Mouse (Mus musculus) gastrocnemius, postnatal 10 days (tissue): ENCODE data around the gene Gapt. TPM values are rescaled to one million over a fixed set of nuclear protein-coding genes. Genes with fewer than 3 reads are reported as not detected.

Source experiments
- DNase-seq: peaks from one replicate; pipeline ENCODE4 v3.0.0; 2021; ENCODE audit warnings: mixed read lengths
- total RNA-seq, 2 experiments: library from RNA; stranded (reverse); gene quantifications; 2 replicates each; pipeline ENCODE4 v1.2.3; 2021

Gapt gene
- total RNA-seq, 2 experiments from 2014 or later = 0.25 TPM; not detected in 1

- no peak for DNase-seq
Observed at GRCm38 (mm10) chr13:110346707-110347106, 10.3 kb downstream of the Gapt start.

DNA sequence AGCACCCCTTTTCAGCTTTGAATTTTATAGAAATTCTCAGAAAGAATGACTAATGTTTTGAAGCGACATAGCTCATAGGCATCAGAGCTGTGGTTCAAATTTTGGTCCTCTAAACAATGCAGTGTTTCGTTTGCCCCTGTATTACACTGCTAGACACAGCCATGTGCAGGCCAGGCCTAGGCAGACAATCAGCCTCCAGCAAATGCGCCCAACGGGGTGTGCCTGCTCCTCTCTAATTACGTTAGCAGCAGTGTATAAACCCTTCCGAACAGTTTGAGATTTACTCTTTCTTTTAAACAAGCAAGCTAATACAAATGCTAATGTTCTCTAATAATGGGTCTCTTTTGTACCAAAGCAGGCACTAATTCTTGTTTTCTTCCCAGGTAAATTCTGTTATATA lies 14.4 kb downstream of the Gapt start:
- DNase-seq = no peak

- no peak for DNase-seq
Observed at GRCm38 (mm10) chr13:110332958-110333597, 23.9 kb downstream of the Gapt start.

DNA sequence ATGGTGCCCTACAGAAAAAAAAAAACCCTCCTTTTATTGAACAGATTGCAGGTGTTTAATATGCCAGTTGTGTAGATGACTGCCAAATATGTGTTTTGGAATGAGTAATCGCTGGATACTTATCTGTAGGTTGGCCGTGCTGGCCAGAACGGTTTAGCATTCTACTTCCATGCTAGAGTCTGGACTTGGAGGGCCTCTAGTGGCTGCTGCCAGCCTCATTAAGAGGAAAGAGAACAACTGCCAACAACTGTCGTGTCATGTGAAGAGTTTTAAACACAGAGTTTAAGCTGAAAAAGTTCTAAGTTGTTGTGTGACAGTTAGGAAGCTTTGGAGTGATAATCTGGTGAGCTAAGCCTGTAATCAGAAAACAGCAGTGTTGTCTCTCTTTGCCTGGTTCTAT lies 38.3 kb downstream of the Gapt start:
- DNase-seq = no peak

DNA sequence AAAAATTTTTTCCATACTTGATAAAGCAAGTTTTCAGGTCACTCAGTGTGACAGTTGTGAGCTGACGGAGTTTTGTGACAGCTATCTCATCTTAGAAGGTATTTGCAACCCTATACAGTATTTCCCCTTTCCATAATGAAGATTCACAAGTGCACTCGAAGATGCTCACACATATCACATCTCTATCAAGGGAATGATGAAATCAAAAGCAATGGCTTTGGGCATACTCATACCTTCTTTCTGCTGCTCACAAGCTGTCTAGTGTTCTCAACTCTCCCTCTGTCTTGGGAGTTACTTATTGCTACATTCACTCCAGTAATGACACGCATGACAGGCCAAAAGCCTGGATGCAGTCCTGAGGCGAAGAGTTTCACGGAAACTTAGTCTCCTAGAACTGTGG lies 49.8 kb downstream of the Gapt start:
- no peak for DNase-seq

Other genes with a start within 250 kb of the Gapt start
- gene Rab3c, start 76.2 kb downstream of the Gapt start, total RNA-seq = under 1 TPM; 0.16 to 0.25 TPM
- gene Plk2, start 37.8 kb upstream of the Gapt start, total RNA-seq = 10 to 100 TPM; 27.6 to 32.2 TPM